Mouse (Mus musculus): ENCODE measurements around the gene Pde8b.

GRCm38 (mm10) chr13:95200036-95200435 is 50.1 kb downstream of the Pde8b start:
- no peak for TF ChIP-seq POLR2A (IDR thresholded peaks at IDR 0.05; ENCODE audit: borderline replicate concordance, insufficient read depth, low read length)
- no peak for TF ChIP-seq CTCF (IDR thresholded peaks at IDR 0.05; ENCODE audit: borderline replicate concordance, insufficient read depth, low read depth, low read length)
